Mouse (Mus musculus): Measurements from ENCODE around the gene Smim24.

- no peak for TF ChIP-seq CTCF (IDR thresholded peaks at IDR 0.05; ENCODE audit: control insufficient read depth, insufficient read depth, insufficient replicate concordance, low read depth, low read length)
- peak; percentile 81 for TF ChIP-seq POLR2A (IDR thresholded peaks at IDR 0.05; ENCODE audit: control insufficient read depth, low read depth, low read length)
Observed at GRCm38 (mm10) chr10:81393456-81394063, 709 bp downstream of the Smim24 start.
